Mouse (Mus musculus): ENCODE measurements around the gene Srrd.

DNA sequence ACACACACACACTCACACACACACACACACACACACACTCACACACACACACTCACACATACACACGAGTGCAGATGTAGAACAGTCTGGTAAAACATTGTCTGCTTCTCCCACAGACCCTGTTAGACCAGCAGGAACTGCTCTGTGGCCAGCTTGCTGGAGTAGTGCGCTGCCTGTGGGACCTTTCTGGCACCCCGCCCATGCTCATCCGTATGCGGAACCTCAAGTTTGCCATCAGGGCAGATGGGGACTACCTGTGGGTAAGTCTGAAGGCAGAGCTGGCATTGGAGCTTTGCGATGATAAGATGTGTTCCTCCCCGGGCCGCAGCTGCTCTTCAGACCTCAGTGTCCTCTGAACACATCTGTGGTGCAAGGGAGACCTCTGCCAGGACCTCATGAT, 6.3 kb upstream of the Srrd start:
- no peak for TF ChIP-seq CTCF (IDR thresholded peaks at IDR 0.05; ENCODE audit: low read depth)
- no peak for TF ChIP-seq EP300 (optimal IDR thresholded peaks at IDR 0.05)

Measured in stomach, postnatal 0 days (tissue).